10 mouse cellular contexts compared by ENCODE assay signal in the genomic region with DNA sequence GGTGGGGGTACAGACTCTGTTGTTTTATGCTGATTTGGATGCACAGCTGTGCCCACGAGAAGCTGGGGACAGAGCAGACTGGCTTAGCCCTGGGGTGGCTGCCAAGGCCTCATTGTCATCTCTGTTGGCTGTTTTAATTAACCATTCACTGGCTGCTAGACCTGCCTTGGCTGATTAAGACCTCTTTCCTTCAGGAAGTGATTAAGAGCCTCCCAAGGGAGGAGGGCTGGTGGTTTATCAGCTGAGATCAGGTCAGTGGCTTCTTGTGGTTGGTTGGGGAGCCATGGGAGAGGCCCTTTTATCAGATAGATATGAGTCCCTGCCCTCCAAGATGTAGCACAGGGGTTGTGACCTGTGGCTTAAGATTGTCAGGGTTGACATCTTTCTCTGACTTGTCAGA. TPM values are rescaled to one million over a fixed set of nuclear protein-coding genes. Genes with fewer than 3 reads are reported as not detected.
DNase-seq lines count a peak whose midpoint lies in the region; ATAC-seq and TF ChIP-seq lines count a peak whose summit lies in the region.
"Had no signal": no experiment of that assay in that cellular context is flagged by ENCODE, and none has a peak within 500 bp of the region (broad histone marks: within the 10 kb centered on the region; RNA-seq: fewer than 3 reads in every experiment).

No protein-coding gene starts in this region.

- no peak overlapping the region for H3K9ac ChIP-seq in intestine, embryonic 15.5 days
- H3K9ac ChIP-seq in intestine, postnatal 0 days (ENCODE audit: low read depth, low read length): no peak overlapping the region
- H3K9ac ChIP-seq in forebrain, embryonic 12.5 days: no peak overlapping the region
- H3K9ac ChIP-seq in neural tube, embryonic 14.5 days (replicated peaks; ENCODE audit: low read depth, low read length): no peak overlapping the region
- H3K9ac ChIP-seq: lung, embryonic 14.5 days had no signal

- TF ChIP-seq CTCF in intestine, postnatal 0 days (IDR thresholded peaks at IDR 0.05; ENCODE audit: low read depth): no peak
- no peak for TF ChIP-seq CTCF in left cerebral cortex, adult 2 months (IDR thresholded peaks at IDR 0.05)

- H3K4me3 ChIP-seq in intestine, embryonic 15.5 days (replicated peaks): no peak overlapping the region
- H3K4me3 ChIP-seq in intestine, postnatal 0 days (ENCODE audit: low read depth, low read length): no peak overlapping the region
- no peak overlapping the region for H3K4me3 ChIP-seq in forebrain, embryonic 12.5 days (replicated peaks)
- H3K4me3 ChIP-seq in neural tube, embryonic 14.5 days (ENCODE audit: low read depth, low read length): no peak overlapping the region
- no peak overlapping the region for H3K4me3 ChIP-seq in left cerebral cortex, adult 2 months

- peaks cover 8% of the 10 kb centered on the region for H3K4me1 ChIP-seq in intestine, embryonic 15.5 days (replicated peaks)
- H3K4me1 ChIP-seq in intestine, postnatal 0 days (replicated peaks; ENCODE audit: control insufficient read depth, insufficient read depth, low read length): 0 out of 2 replicates have a peak, but pooled peaks cover 2% of the 10 kb centered on the region
- H3K4me1 ChIP-seq in forebrain, embryonic 12.5 days: peaks cover 18% of the 10 kb centered on the region
- H3K4me1 ChIP-seq in neural tube, embryonic 14.5 days (ENCODE audit: control insufficient read depth, insufficient read depth, low read length): peaks cover 14% of the 10 kb centered on the region

- H3K9me3 ChIP-seq in intestine, embryonic 15.5 days: no peaks in the 10 kb centered on the region
- H3K9me3 ChIP-seq in intestine, postnatal 0 days (ENCODE audit: control insufficient read depth): no peaks in the 10 kb centered on the region
- no peaks in the 10 kb centered on the region for H3K9me3 ChIP-seq in forebrain, embryonic 12.5 days
- no peaks in the 10 kb centered on the region for H3K9me3 ChIP-seq in neural tube, embryonic 14.5 days (ENCODE audit: control insufficient read depth, low read length)

- no peaks in the 10 kb centered on the region for H3K27me3 ChIP-seq in intestine, embryonic 15.5 days (replicated peaks)
- no peaks in the 10 kb centered on the region for H3K27me3 ChIP-seq in intestine, postnatal 0 days (replicated peaks; ENCODE audit: control insufficient read depth, insufficient read depth, low read length)
- no peaks in the 10 kb centered on the region for H3K27me3 ChIP-seq in forebrain, embryonic 12.5 days
- no peaks in the 10 kb centered on the region for H3K27me3 ChIP-seq in neural tube, embryonic 14.5 days (ENCODE audit: control insufficient read depth, insufficient read depth, low read length)

- DNase-seq in kidney, postnatal 14 days: peak; percentile 54
- no peak for DNase-seq in urinary bladder, postnatal 10 days (ENCODE audit: low spot score)
- DNase-seq in lung, postnatal 14 days: no peak
- DNase-seq in left cerebral cortex, adult 2 months (ENCODE audit: extremely low spot score in 1 of 2, low spot score in 2 of 2): no peak

- intact Hi-C loops in left cerebral cortex, adult 2 months (cut with DNase I): loop anchor here (1.0 kb wide), 1 partner anchor 44 kb away; no protein-coding TSS in a partner anchor

- 38% methylated on average over 1 of the region's 1 CpGs for WGBS in intestine, embryonic 15.5 days
- WGBS in intestine, postnatal 0 days: 13% methylated on average over 1 of the region's 1 CpGs
- 4% methylated on average over 1 of the region's 1 CpGs for WGBS in forebrain, embryonic 12.5 days
- 0% methylated on average over 1 of the region's 1 CpGs for WGBS in neural tube, embryonic 14.5 days

- no peaks in the 10 kb centered on the region for H3K36me3 ChIP-seq in intestine, embryonic 15.5 days
- H3K36me3 ChIP-seq in intestine, postnatal 0 days (ENCODE audit: control insufficient read depth, insufficient read depth): peaks cover 9% of the 10 kb centered on the region
- H3K36me3 ChIP-seq in forebrain, embryonic 12.5 days (replicated peaks): no peaks in the 10 kb centered on the region; the same call in 1 of the 2 replicates
- H3K36me3 ChIP-seq in neural tube, embryonic 14.5 days (ENCODE audit: control insufficient read depth, insufficient read depth, low read length): no peaks in the 10 kb centered on the region

- no peak overlapping the region for H3K27ac ChIP-seq in intestine, embryonic 15.5 days
- H3K27ac ChIP-seq in intestine, postnatal 0 days (ENCODE audit: low read depth, low read length): no peak overlapping the region
- H3K27ac ChIP-seq in forebrain, embryonic 12.5 days: peak overlapping the region; percentile 60; the same call in 1 of the 2 replicates
- H3K27ac ChIP-seq in neural tube, embryonic 14.5 days (ENCODE audit: low read depth, low read length): peak overlapping the region; percentile 67
- no peak overlapping the region for H3K27ac ChIP-seq in left cerebral cortex, adult 2 months

- peak; percentile 45; the same call in 1 of the 2 replicates for ATAC-seq in intestine, embryonic 15.5 days
- no peak for ATAC-seq in intestine, postnatal 0 days
- ATAC-seq in forebrain, embryonic 12.5 days (ENCODE audit: low FRiP score): peak; percentile 76; the same call in 1 of the 2 replicates
- ATAC-seq in neural tube, embryonic 14.5 days (ENCODE audit: low read depth): peak; percentile 77

- H3K4me2 ChIP-seq in intestine, embryonic 15.5 days (replicated peaks): no peak overlapping the region
- H3K4me2 ChIP-seq in intestine, postnatal 0 days (replicated peaks; ENCODE audit: low read depth): no peak overlapping the region
- no peak overlapping the region for H3K4me2 ChIP-seq in forebrain, embryonic 12.5 days
- H3K4me2 ChIP-seq in neural tube, embryonic 14.5 days (ENCODE audit: low read depth, low read length): no peak overlapping the region
- H3K4me2 ChIP-seq: lung, embryonic 14.5 days had no signal

RNA-seq across cellular contexts. Expression of a gene that starts 46.9 kb away (rescaled TPM):
- 5.7 and 7.8 TPM in 2 replicates for polyA plus RNA-seq in intestine, embryonic 15.5 days (2015; fragmentation: Nextera tagmentation; extraction: Ambion mirVana)
- polyA plus RNA-seq in intestine, postnatal 0 days (2015; fragmentation: Nextera tagmentation; extraction: Ambion mirVana): 1.9 and 4.0 TPM in 2 replicates
- polyA plus RNA-seq in forebrain, embryonic 12.5 days (2016; fragmentation: Nextera tagmentation; extraction: Ambion mirVana): 12.8 and 16.4 TPM in 2 replicates
- polyA plus RNA-seq in neural tube, embryonic 14.5 days (2014; fragmentation: Nextera tagmentation; extraction: Ambion mirVana): 20.1 and 21.5 TPM in 2 replicates
- total RNA-seq in left cerebral cortex, adult 2 months (2021): 10 to 100 TPM; 21.1 to 22.8 TPM

RNA-seq across cellular contexts. Expression of a gene that starts 56.0 kb away (rescaled TPM):
- not detected in 2 replicates for polyA plus RNA-seq in intestine, embryonic 15.5 days (2015; fragmentation: Nextera tagmentation; extraction: Ambion mirVana)
- not detected in 2 replicates for polyA plus RNA-seq in intestine, postnatal 0 days (2015; fragmentation: Nextera tagmentation; extraction: Ambion mirVana)
- polyA plus RNA-seq in forebrain, embryonic 12.5 days (2016; fragmentation: Nextera tagmentation; extraction: Ambion mirVana): not detected in 2 replicates
- 0.45 TPM in 1 of 2 replicates, not detected in the other for polyA plus RNA-seq in neural tube, embryonic 14.5 days (2014; fragmentation: Nextera tagmentation; extraction: Ambion mirVana)
- total RNA-seq in left cerebral cortex, adult 2 months (2021): not detected
- polyA plus RNA-seq: lung, embryonic 14.5 days; testis, adult 2 months had no signal

Comparison
In these comparisons a context has a peak if more than half of its experiments do, and no peak if none do; other contexts are left out.
1. H3K27ac ChIP-seq: peak in forebrain, embryonic 12.5 days (single experiment) and neural tube, embryonic 14.5 days (single experiment); none in intestine, embryonic 15.5 days (single experiment), intestine, postnatal 0 days (single experiment) and left cerebral cortex, adult 2 months (single experiment).